Mouse (Mus musculus) thymus, postnatal 36 days (tissue): ENCODE measurements around the gene Crebrf.

Source experiments
- DNase-seq, 2 experiments: peaks; one replicate each; pipeline ENCODE4 v3.0.0; 2022; ENCODE audit warnings: mixed read lengths in 2 of 2

Crebrf gene

GRCm38 (mm10) chr17:26715271-26715758 lies at the start of gene Crebrf:
Crebrf (plus strand) TSS chr17:26715650.
- DNase-seq = peak; percentile 98 to 100

- DNase-seq = no peak
Measured at GRCm38 (mm10) chr17:26671268-26671667, 44.2 kb upstream of the Crebrf start.

- DNase-seq = no peak
Measured at GRCm38 (mm10) chr17:26675845-26676244, 39.6 kb upstream of the Crebrf start.

- peak; percentile 92 to 93 for DNase-seq
Measured at GRCm38 (mm10) chr17:26676252-26676615, 39.2 kb upstream of the Crebrf start.

- DNase-seq = no peak
Measured at GRCm38 (mm10) chr17:26676616-26677376, 38.7 kb upstream of the Crebrf start.

- DNase-seq = no peak
Measured at GRCm38 (mm10) chr17:26677711-26678637, 37.5 kb upstream of the Crebrf start.

GRCm38 (mm10) chr17:26681276-26681675 lies 34.2 kb upstream of the Crebrf start:
- DNase-seq = no peak

- DNase-seq = no peak
Measured at GRCm38 (mm10) chr17:26686334-26687000, 29.0 kb upstream of the Crebrf start.

GRCm38 (mm10) chr17:26688795-26689735 lies 26.4 kb upstream of the Crebrf start:
- DNase-seq = no peak

- no peak for DNase-seq
Measured at GRCm38 (mm10) chr17:26689810-26690209, 25.6 kb upstream of the Crebrf start.

GRCm38 (mm10) chr17:26690236-26690635 lies 25.2 kb upstream of the Crebrf start:
- DNase-seq = no peak

- no peak for DNase-seq
Measured at GRCm38 (mm10) chr17:26691110-26691509, 24.3 kb upstream of the Crebrf start.

GRCm38 (mm10) chr17:26693424-26693823 lies 22.0 kb upstream of the Crebrf start:
- DNase-seq = no peak

- DNase-seq = no peak
Measured at GRCm38 (mm10) chr17:26694171-26694570, 21.3 kb upstream of the Crebrf start.

- no peak for DNase-seq
Measured at GRCm38 (mm10) chr17:26695193-26695592, 20.3 kb upstream of the Crebrf start.

GRCm38 (mm10) chr17:26698846-26699245 lies 16.6 kb upstream of the Crebrf start:
- peak; percentile 16 to 25 for DNase-seq

- DNase-seq = no peak
Measured at GRCm38 (mm10) chr17:26699819-26700616, 15.4 kb upstream of the Crebrf start.

GRCm38 (mm10) chr17:26701565-26701964 lies 13.9 kb upstream of the Crebrf start:
- DNase-seq = no peak

- DNase-seq = no peak
Measured at GRCm38 (mm10) chr17:26702621-26703020, 12.8 kb upstream of the Crebrf start.

- no peak for DNase-seq
Measured at GRCm38 (mm10) chr17:26703671-26704070, 11.8 kb upstream of the Crebrf start.
